Comparison of ENCODE assay signal across 10 mouse cellular contexts in the genomic region with DNA sequence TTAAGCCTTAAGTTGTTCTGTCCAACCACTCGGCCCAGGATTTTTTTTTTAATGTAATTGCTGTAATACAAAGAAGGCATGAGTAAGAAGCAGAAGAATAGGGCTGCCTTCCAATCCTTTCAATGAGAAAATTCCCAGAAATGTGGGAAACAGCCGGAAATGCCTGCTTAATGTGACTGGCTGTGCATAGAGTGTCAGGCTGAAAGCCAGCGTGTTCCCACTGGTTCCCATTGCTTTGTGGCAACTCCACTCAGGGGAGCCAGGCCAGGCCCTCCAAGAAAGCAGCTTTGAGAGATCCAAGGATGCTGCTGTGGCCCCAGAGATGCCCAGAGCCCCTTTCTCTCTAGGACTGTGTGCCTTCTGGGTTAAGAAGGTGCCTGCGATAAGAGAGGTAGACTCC. TPM values are rescaled to one million over a fixed set of nuclear protein-coding genes. Genes with fewer than 3 reads are reported as not detected.
A peak's percentile ranks its signal among the peaks of the same experiment; 100 is the strongest.
DNase-seq lines count a peak whose midpoint lies in the region; ATAC-seq and TF ChIP-seq lines count a peak whose summit lies in the region.
"Had no signal": no experiment of that assay in that cellular context is flagged by ENCODE, and none has a peak within 500 bp of the region (broad histone marks: within the 10 kb centered on the region; RNA-seq: fewer than 3 reads in every experiment).

No protein-coding gene starts in this region.

- no peak overlapping the region for H3K4me3 ChIP-seq in heart, adult 2 months
- H3K4me3 ChIP-seq in stomach, embryonic 14.5 days (ENCODE audit: low read depth, low read length): no peak overlapping the region
- H3K4me3 ChIP-seq in thymus, adult 2 months (ENCODE audit: control insufficient read depth, insufficient read depth, low read length): no peak overlapping the region

- H3K9me3 ChIP-seq in stomach, embryonic 14.5 days (ENCODE audit: control insufficient read depth, low read depth, low read length): no peaks in the 10 kb centered on the region

- no peak for TF ChIP-seq EP300 in heart, adult 2 months (IDR thresholded peaks at IDR 0.05; ENCODE audit: insufficient read depth, low read depth, low read length)

- no peak overlapping the region for H3K9ac ChIP-seq in heart, adult 2 months (ENCODE audit: low read depth, low read length)
- no peak overlapping the region for H3K9ac ChIP-seq in stomach, embryonic 14.5 days (replicated peaks; ENCODE audit: low read depth, low read length)
- H3K9ac ChIP-seq: liver, embryonic 14.5 days had no signal

- H3K27ac ChIP-seq in heart, adult 2 months: peak overlapping the region; percentile 53
- H3K27ac ChIP-seq in stomach, embryonic 14.5 days (ENCODE audit: low read length): peak overlapping the region; percentile 18; the same call in 1 of the 2 replicates
- no peak overlapping the region for H3K27ac ChIP-seq in thymus, adult 2 months (ENCODE audit: control insufficient read depth, insufficient read depth, low read length)
- H3K27ac ChIP-seq: liver, embryonic 14.5 days had no signal

- peaks cover 9% of the 10 kb centered on the region for H3K4me1 ChIP-seq in heart, adult 2 months (ENCODE audit: control insufficient read depth, insufficient read depth, low read length)
- peaks cover 12% of the 10 kb centered on the region; the same call in 1 of the 2 replicates for H3K4me1 ChIP-seq in stomach, embryonic 14.5 days (ENCODE audit: control insufficient read depth, insufficient read depth, low read length)
- no peaks in the 10 kb centered on the region for H3K4me1 ChIP-seq in thymus, adult 2 months (replicated peaks; ENCODE audit: control insufficient read depth, insufficient read depth, low read length)

- no peaks in the 10 kb centered on the region for H3K36me3 ChIP-seq in heart, adult 2 months (ENCODE audit: control insufficient read depth, insufficient read depth, low read length)
- no peaks in the 10 kb centered on the region for H3K36me3 ChIP-seq in stomach, embryonic 14.5 days (ENCODE audit: control insufficient read depth, insufficient read depth, low read length)
- no peaks in the 10 kb centered on the region for H3K36me3 ChIP-seq in thymus, adult 2 months (ENCODE audit: control insufficient read depth, insufficient read depth, low read length)

- no peak for TF ChIP-seq POLR2A in heart, adult 2 months (IDR thresholded peaks at IDR 0.05; ENCODE audit: insufficient read depth, low read depth, low read length)
- TF ChIP-seq POLR2A in thymus, adult 2 months (IDR thresholded peaks at IDR 0.05; ENCODE audit: control insufficient read depth, extremely low read depth, insufficient read depth, low read length, poor library complexity): no peak

- H3K27me3 ChIP-seq in heart, adult 2 months (ENCODE audit: control insufficient read depth, insufficient read depth, low read length): no peaks in the 10 kb centered on the region
- H3K27me3 ChIP-seq in stomach, embryonic 14.5 days (ENCODE audit: control insufficient read depth, insufficient read depth, low read length): no peaks in the 10 kb centered on the region
- no peaks in the 10 kb centered on the region for H3K27me3 ChIP-seq in thymus, adult 2 months (ENCODE audit: control insufficient read depth, insufficient read depth, low read length)
- H3K27me3 ChIP-seq: CH12.LX had no signal

- intact Hi-C loops in heart, adult 2 months (cut with DNase I): loop anchor here (5.0 kb wide), 1 partner anchor 238 kb away; a partner anchor contains a TSS

- WGBS in heart, adult 2 months: 41% methylated on average over 4 of the region's 4 CpGs
- 65% methylated on average over 4 of the region's 4 CpGs for WGBS in stomach, embryonic 14.5 days
- WGBS in thymus, adult 2 months: 88% methylated on average over 4 of the region's 4 CpGs

- TF ChIP-seq CTCF in heart, adult 2 months (IDR thresholded peaks at IDR 0.05): no peak
- no peak for TF ChIP-seq CTCF in thymus, adult 2 months (IDR thresholded peaks at IDR 0.05; ENCODE audit: borderline replicate concordance, control insufficient read depth, extremely low read depth, insufficient read depth, low read length, poor library complexity)

- no peak for ATAC-seq in stomach, embryonic 14.5 days (ENCODE audit: insufficient number of reproducible peaks, insufficient read depth, low FRiP score, low read depth)

- H3K79me2 ChIP-seq in heart, adult 2 months (replicated peaks; ENCODE audit: control insufficient read depth, insufficient read depth, low read length): no peaks in the 10 kb centered on the region

- H3K4me2 ChIP-seq in stomach, embryonic 14.5 days (replicated peaks; ENCODE audit: low read depth, low read length): no peak overlapping the region

- no peak for DNase-seq in heart, adult 2 months
- no peak for DNase-seq in heart, adult 8-10 months (ENCODE audit: low spot score)
- DNase-seq in Muller cell, postnatal 12 days (ENCODE audit: inconsistent ontology term): peak; percentile 99
- peak; percentile 31 to 33 for DNase-seq in frontal cortex, postnatal 10 days (ENCODE audit: low spot score in 2 of 2)
- DNase-seq in layer of hippocampus, postnatal 36 days: peak; percentile 17 to 19
- DNase-seq in spleen, adult 12 weeks (ENCODE audit: low spot score): no peak
- DNase-seq in thymus, adult 2 months: no peak

RNA-seq across cellular contexts. Expression of a gene that starts 37.2 kb away (rescaled TPM):
- 10 to 100 TPM; 17.7 to 19.3 TPM for total RNA-seq in heart, adult 2 months (2021)
- 11.0 and 14.0 TPM in 2 replicates for polyA plus RNA-seq in heart, adult 2 months (2012; rRNA removed)
- 10 to 100 TPM; 14.9 to 17.6 (median 16.5) TPM for total RNA-seq in heart, adult 8-10 months (2022)
- 10 to 100 TPM; 12.0 to 12.8 TPM for total RNA-seq in layer of hippocampus, postnatal 36 days (2021)
- polyA plus RNA-seq in stomach, embryonic 14.5 days (2014; fragmentation: Nextera tagmentation; extraction: Ambion mirVana): 50.0 and 55.6 TPM in 2 replicates
- 17.3 and 21.1 TPM in 2 replicates for polyA plus RNA-seq in thymus, adult 2 months (2012; rRNA removed)

RNA-seq across cellular contexts. Expression of a gene that starts 52.4 kb away (rescaled TPM):
- total RNA-seq in heart, adult 2 months (2021): 10 to 100 TPM; 17.9 to 20.8 TPM
- polyA plus RNA-seq in heart, adult 2 months (2012; rRNA removed): 9.0 and 9.2 TPM in 2 replicates
- 10 to 100 TPM; 13.2 to 21.6 (median 18.0) TPM for total RNA-seq in heart, adult 8-10 months (2022)
- total RNA-seq in layer of hippocampus, postnatal 36 days (2021): 10 to 100 TPM; 43.9 to 44.7 TPM
- polyA plus RNA-seq in stomach, embryonic 14.5 days (2014; fragmentation: Nextera tagmentation; extraction: Ambion mirVana): 41.5 and 45.1 TPM in 2 replicates
- 19.2 and 20.6 TPM in 2 replicates for polyA plus RNA-seq in thymus, adult 2 months (2012; rRNA removed)

Comparison
In these comparisons a context has a peak if more than half of its experiments do, and no peak if none do; other contexts are left out.
1. DNase-seq: peak in Muller cell, postnatal 12 days (single experiment), frontal cortex, postnatal 10 days (2 of 2) and layer of hippocampus, postnatal 36 days (2 of 2); none in heart, adult 2 months (0 of 2), heart, adult 8-10 months (single experiment), spleen, adult 12 weeks (single experiment) and thymus, adult 2 months (single experiment).